Mouse (Mus musculus) ES-Bruce4 (cell line): ENCODE measurements at regions not wholly inside any gene's neighbourhood (a gene's known extent, or its start where the extent isn't known, plus 50 kb on each side); places are given as distances from the start of the nearest gene placed in this dataset.

Experiments used
- H3K27ac ChIP-seq: 2 replicates; pipeline ENCODE4 v1.5.1; 2012; ENCODE audit warnings: low read length, inconsistent platforms; ENCODE audit not compliant: insufficient read depth
- H3K27me3 ChIP-seq: 2 replicates; pipeline ENCODE4 v1.6.1; 2012; ENCODE audit warnings: mild to moderate bottlenecking, low read length, inconsistent platforms; ENCODE audit not compliant: control insufficient read depth, poor library complexity, insufficient read depth, severe bottlenecking
- H3K36me3 ChIP-seq: 2 replicates; pipeline ENCODE4 v1.6.1; 2012; ENCODE audit warnings: inconsistent platforms, mild to moderate bottlenecking, low read length, moderate library complexity; ENCODE audit not compliant: control insufficient read depth, poor library complexity, insufficient read depth, severe bottlenecking
- H3K4me1 ChIP-seq: one replicate; pipeline ENCODE4 v1.8.1; 2011; ENCODE audit warnings: low read length; ENCODE audit not compliant: control insufficient read depth, insufficient read depth
- H3K4me3 ChIP-seq: 2 replicates; pipeline ENCODE4 v1.5.1; 2011; ENCODE audit warnings: low read depth, mild to moderate bottlenecking, low read length
- H3K9ac ChIP-seq: 2 replicates; pipeline ENCODE4 v1.6.1; 2012; ENCODE audit warnings: low read depth, mild to moderate bottlenecking, inconsistent platforms; ENCODE audit not compliant: poor library complexity, severe bottlenecking
- H3K9me3 ChIP-seq: replicated peaks from 2 replicates; pipeline ENCODE4 v1.6.1; 2012; ENCODE audit warnings: mild to moderate bottlenecking, low read length, inconsistent platforms; ENCODE audit not compliant: control insufficient read depth, poor library complexity, insufficient read depth, severe bottlenecking
- CTCF ChIP-seq: IDR thresholded peaks from one replicate; pipeline ENCODE4 v1.8.1; 2011; ENCODE audit warnings: low read depth, low read length
- EP300 ChIP-seq: IDR thresholded peaks from 2 replicates; pipeline ENCODE4 v1.6.1; 2011; ENCODE audit warnings: low read depth, low read length; ENCODE audit not compliant: insufficient read depth
- POLR2A ChIP-seq: IDR thresholded peaks from one replicate; pipeline ENCODE4 v1.8.1; 2011; ENCODE audit warnings: low read length; ENCODE audit not compliant: insufficient read depth

DNA sequence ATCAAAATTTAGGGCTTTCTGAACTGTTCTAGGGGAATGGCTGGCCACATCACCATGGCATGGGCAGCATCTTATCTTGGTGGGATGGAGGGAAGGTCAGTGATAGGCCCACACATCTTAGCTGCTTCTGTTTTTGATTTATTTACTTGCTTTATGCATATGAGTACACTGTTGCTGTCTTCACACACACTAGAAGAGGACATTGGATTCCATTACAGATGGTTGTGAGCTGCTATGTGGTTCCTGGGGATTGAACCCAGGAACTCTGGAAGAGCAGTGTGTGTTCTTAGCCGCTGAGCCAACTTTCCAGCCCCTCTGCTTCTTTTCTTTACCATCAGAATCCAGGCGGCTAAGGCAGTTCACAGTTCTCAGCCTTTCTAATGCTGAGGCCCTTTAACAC is 260.4 kb downstream of the Dact1 start:
- TF ChIP-seq EP300 (no peak), POLR2A (no peak), CTCF (no peak)
- H3K27me3 ChIP-seq, result no peaks in the 10 kb centered on the region
- no peak overlapping the region for H3K9ac ChIP-seq
- H3K4me1 ChIP-seq, result no peaks in the 10 kb centered on the region
- no peaks in the 10 kb centered on the region for H3K36me3 ChIP-seq
- H3K9me3 ChIP-seq, result no peaks in the 10 kb centered on the region
- H3K27ac ChIP-seq, result no peak overlapping the region
- no peak overlapping the region for H3K4me3 ChIP-seq

DNA sequence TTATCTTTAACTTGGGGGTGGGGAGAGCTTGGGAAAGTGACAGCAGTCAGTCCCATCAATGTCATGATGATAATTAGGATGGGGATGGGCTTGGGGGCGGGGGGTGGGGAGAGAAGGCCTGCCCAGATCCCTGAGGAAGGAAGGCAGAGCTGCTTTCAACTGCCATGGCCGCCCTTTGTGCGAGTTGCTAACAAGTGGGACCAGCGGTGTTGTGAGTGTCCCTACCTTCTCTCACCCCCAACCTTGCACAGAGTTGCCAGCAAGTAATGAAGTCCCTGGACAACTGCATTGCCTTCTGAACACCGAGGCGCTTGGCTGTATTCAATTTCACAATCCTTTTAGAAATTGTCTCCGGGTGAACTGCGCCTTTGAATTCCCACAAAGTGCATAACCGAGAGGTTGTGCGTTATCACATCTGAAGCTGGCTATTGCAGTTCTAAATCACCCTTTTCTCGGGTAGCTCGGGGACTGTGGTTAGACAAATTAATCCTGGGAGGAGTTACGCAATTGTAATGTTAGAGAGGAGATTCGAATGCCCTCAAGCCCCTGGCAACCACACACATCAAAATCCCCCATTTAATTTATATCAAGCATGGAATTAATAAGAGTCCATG is 257.9 kb upstream of the Daam1 start:
- Histone ChIP-seq H3K27me3 (no peaks in the 10 kb centered on the region), H3K4me1 (no peaks in the 10 kb centered on the region), H3K4me3 (no peak overlapping the region), H3K27ac (no peak overlapping the region), H3K9ac (no peak overlapping the region), H3K9me3 (no peaks in the 10 kb centered on the region), H3K36me3 (no peaks in the 10 kb centered on the region)
- TF ChIP-seq EP300, result no peak
- TF ChIP-seq POLR2A, result no peak
- TF ChIP-seq CTCF, result no peak

DNA sequence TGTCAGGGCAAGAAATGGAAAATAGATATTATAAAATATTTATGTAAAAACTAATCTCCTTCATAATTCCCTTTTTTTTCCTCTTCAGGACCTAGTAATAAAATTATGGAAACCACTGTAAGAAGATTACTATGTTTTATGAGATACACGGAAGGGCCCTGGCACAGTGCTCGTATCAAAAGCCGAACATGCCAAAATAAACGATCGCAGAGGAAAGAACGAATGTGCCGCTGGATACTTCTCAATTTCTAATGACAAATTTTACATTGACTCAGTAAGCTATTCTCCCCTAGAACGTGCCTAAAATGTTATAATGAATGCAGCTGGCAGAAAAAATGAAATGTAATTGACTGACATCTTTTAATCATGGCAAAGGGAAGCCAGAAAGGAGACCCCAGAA is 257.4 kb upstream of the Daam1 start:
- Histone ChIP-seq H3K4me1 (no peaks in the 10 kb centered on the region), H3K36me3 (no peaks in the 10 kb centered on the region), H3K27me3 (no peaks in the 10 kb centered on the region), H3K4me3 (no peak overlapping the region), H3K9ac (no peak overlapping the region), H3K9me3 (no peaks in the 10 kb centered on the region), H3K27ac (no peak overlapping the region)
- TF ChIP-seq EP300 (no peak), CTCF (no peak), POLR2A (no peak)

- Histone ChIP-seq H3K4me3 (no peak overlapping the region), H3K27me3 (no peaks in the 10 kb centered on the region), H3K9me3 (no peaks in the 10 kb centered on the region), H3K36me3 (no peaks in the 10 kb centered on the region), H3K9ac (no peak overlapping the region), H3K4me1 (no peaks in the 10 kb centered on the region), H3K27ac (no peak overlapping the region)
- TF ChIP-seq CTCF (no peak), EP300 (no peak), POLR2A (no peak)
Observed at GRCm38 (mm10) chr12:71574685-71575084, 256.2 kb upstream of the Daam1 start.

GRCm38 (mm10) chr12:71577349-71577748 is 253.5 kb upstream of the Daam1 start:
- H3K9me3 ChIP-seq, result no peaks in the 10 kb centered on the region
- H3K9ac ChIP-seq, result no peak overlapping the region
- no peak overlapping the region for H3K27ac ChIP-seq

DNA sequence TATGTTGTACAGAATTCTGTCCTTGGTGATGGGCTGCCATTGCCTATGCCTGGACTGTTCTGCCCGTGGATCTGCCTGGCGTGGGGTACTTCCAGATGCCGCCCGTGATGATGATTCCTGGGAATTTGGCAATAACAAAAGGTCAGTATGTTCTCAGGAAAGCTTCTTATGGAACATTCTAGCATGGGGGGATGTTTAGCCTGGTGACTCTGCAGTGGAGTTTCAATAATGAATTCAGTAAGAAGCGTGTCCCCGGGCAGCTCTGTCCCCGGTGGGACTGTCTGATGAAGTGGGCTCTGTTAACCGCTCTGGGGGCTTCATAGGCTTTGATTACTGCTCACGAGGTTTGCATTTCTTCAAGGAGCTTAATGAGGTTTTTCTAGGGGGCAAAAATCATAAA is 252.9 kb upstream of the Daam1 start:
- H3K4me1 ChIP-seq, result no peaks in the 10 kb centered on the region
- H3K36me3 ChIP-seq, result no peaks in the 10 kb centered on the region
- no peaks in the 10 kb centered on the region for H3K9me3 ChIP-seq
- H3K9ac ChIP-seq, result no peak overlapping the region
- H3K27me3 ChIP-seq, result no peaks in the 10 kb centered on the region
- TF ChIP-seq POLR2A, result no peak
- no peak for TF ChIP-seq EP300
- no peak for TF ChIP-seq CTCF
- no peak overlapping the region for H3K4me3 ChIP-seq
- no peak overlapping the region for H3K27ac ChIP-seq

More at GRCm38 (mm10) chr12:71577349-71577748, 253.5 kb upstream of the Daam1 start:
- H3K4me1 ChIP-seq, result no peaks in the 10 kb centered on the region
- H3K4me3 ChIP-seq, result no peak overlapping the region
- no peaks in the 10 kb centered on the region for H3K36me3 ChIP-seq
- TF ChIP-seq POLR2A, result no peak
- peak; percentile 42; the same call in 1 of the 2 replicates for TF ChIP-seq EP300
- TF ChIP-seq CTCF, result peak; percentile 34
- H3K27me3 ChIP-seq, result no peaks in the 10 kb centered on the region
